Mouse (Mus musculus) cortical plate, adult 2 months (tissue): ENCODE results near the gene Psmc4. TPM values are rescaled to one million over a fixed set of nuclear protein-coding genes. Genes with fewer than 3 reads are reported as not detected.
A peak's percentile ranks its signal among the peaks of the same experiment; 100 is the strongest.

ENCODE experiments used
- H3K27ac ChIP-seq: fragments of 200-500 bp; 2 replicates; pipeline ENCODE4 v1.5.1; 2012; ENCODE audit warnings: low read length, control low read depth, inconsistent platforms; ENCODE audit not compliant: insufficient read depth
- H3K4me1 ChIP-seq: fragments of 200-500 bp; 2 replicates; pipeline ENCODE4 v1.6.1; 2011; ENCODE audit warnings: low read length; ENCODE audit not compliant: control insufficient read depth, insufficient read depth
- H3K4me3 ChIP-seq: fragments of 200-500 bp; 2 replicates; pipeline ENCODE4 v1.5.1; 2011; ENCODE audit warnings: mild to moderate bottlenecking, low read length, control low read depth; ENCODE audit not compliant: insufficient read depth
- CTCF ChIP-seq: fragments of 200-500 bp; IDR thresholded peaks from 2 replicates; pipeline ENCODE4 v1.5.1; 2011; ENCODE audit warnings: mild to moderate bottlenecking, control low read depth, low read length; ENCODE audit not compliant: insufficient read depth; ENCODE audit errors: extremely low read depth
- POLR2A ChIP-seq: fragments of 200-500 bp; IDR thresholded peaks from 2 replicates; pipeline ENCODE4 v1.6.1; 2011; ENCODE audit warnings: mild to moderate bottlenecking, low read length, control low read depth; ENCODE audit not compliant: insufficient read depth; ENCODE audit errors: extremely low read depth
- polyA plus RNA-seq: library from polyadenylated mRNA; depleted of rRNA; stranded (reverse); fragments of >200 nt; gene quantifications from 2 replicates; pipeline ENCODE4 v1.2.3, GENCODE M21; 2012; rRNA removed

Psmc4 gene
- polyA plus RNA-seq, 1 experiment: 181 TPM

DNA sequence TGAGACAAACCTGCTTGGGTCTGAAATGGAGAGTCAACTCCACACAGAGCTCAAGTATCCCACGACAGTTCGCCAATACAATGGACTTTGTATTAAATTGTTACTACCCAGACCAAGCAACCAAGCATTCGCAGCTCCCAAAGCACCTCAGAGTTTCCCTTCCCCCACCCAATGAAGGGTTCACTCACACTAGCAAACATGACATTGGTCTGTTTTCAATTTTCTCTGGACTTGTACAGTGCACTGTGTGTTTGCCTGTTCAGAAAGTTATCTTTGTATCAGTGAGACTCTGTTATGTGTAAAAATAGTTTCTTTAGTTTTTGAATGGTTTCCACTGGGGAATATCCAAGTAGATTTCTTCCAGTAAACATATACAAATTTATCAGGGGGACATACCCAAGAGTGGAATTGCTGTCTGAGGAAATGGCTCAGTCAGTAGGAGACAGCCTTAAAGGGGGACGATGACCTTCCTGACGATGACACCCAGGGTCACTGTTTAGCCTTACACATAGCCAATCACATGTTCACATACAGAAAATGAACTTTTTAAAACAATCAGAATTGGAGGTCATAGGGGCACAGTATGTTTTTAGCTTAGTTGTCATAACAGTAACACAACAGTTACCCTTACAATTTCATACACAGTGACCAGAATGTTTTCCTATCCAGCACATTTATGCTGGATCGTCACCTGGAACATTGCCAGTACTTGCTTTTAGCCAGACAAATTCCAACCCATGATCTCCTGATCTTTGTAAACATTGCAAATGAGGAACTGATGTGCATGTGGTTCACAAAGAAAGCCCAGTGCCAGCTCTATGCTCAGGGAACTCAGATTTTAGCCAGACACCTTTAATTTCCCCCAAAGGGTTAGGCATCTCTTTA lies 3.4 kb upstream of the Psmc4 start:
- no peaks in the 10 kb centered on the region for H3K4me1 ChIP-seq
- no peak overlapping the region for H3K27ac ChIP-seq
- no peak for TF ChIP-seq POLR2A
- TF ChIP-seq CTCF: no peak
- H3K4me3 ChIP-seq: no peak overlapping the region

DNA sequence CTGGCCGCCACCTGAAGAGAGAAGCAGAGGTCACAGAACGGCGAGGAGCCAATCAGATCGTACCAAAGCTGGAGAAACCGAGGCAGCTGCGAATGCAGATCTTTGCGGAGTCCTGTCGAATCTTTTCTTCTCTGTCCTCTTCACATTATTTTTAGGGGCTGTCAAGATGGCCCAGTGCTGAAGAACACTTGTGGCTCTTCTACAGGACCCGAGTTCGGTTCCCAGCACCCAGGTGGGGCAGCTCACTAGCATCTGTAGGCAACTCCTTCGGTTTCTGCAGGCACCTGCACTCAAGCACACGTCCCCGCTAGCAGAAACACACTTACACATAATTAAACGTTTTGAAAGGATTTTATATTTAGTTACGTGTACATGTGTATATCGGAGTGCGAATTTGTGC lies 683 bp upstream of the Psmc4 start:
- H3K4me3 ChIP-seq: no peak overlapping the region
- TF ChIP-seq POLR2A (no peak), CTCF (no peak)
- H3K4me1 ChIP-seq: no peaks in the 10 kb centered on the region
- H3K27ac ChIP-seq: no peak overlapping the region

DNA sequence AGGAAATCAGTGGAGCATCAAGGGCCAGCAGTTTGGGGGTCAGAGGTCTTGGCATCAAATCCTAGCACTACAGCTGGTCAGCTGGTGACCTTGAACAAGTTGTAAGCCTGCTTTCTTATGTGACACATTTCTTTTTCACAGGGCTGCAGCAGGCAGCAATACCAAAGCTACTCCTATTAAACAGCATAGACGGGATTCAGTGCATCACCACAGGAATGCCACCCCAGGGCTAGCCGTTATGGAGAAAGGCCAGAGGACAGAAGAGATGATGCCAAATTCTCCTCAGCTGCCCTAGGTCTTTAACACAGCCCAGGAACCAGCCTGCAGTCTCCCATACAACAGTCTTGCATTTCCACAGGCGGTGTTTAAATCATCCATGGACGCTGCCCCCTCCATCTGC lies 5.4 kb downstream of the Psmc4 start:
- H3K4me3 ChIP-seq: no peak overlapping the region
- H3K4me1 ChIP-seq: no peaks in the 10 kb centered on the region
- H3K27ac ChIP-seq: no peak overlapping the region
- no peak for TF ChIP-seq CTCF
- no peak for TF ChIP-seq POLR2A

DNA sequence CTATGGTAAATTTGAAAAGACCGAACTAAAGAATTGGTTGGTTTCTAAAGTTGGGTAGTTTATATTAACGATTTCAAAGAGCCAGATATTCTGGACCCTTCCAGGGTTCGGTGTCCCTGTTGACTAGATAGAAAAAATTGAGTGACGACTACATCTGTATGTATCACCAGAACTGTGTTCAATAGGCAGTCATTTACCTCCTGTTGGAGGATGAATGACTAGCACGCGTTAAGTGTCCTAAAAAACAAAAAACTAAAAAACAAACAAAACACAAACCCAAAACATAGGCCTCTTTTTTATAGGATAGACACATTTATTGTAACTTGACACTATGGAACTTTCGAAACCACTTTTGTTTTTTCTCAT lies 35.5 kb downstream of the Psmc4 start:
- TF ChIP-seq CTCF (no peak), POLR2A (no peak)
- no peak overlapping the region for H3K27ac ChIP-seq
- peak overlapping the region; percentile 90 for H3K4me3 ChIP-seq
- no peaks in the 10 kb centered on the region; the same call in 1 of the 2 replicates for H3K4me1 ChIP-seq

DNA sequence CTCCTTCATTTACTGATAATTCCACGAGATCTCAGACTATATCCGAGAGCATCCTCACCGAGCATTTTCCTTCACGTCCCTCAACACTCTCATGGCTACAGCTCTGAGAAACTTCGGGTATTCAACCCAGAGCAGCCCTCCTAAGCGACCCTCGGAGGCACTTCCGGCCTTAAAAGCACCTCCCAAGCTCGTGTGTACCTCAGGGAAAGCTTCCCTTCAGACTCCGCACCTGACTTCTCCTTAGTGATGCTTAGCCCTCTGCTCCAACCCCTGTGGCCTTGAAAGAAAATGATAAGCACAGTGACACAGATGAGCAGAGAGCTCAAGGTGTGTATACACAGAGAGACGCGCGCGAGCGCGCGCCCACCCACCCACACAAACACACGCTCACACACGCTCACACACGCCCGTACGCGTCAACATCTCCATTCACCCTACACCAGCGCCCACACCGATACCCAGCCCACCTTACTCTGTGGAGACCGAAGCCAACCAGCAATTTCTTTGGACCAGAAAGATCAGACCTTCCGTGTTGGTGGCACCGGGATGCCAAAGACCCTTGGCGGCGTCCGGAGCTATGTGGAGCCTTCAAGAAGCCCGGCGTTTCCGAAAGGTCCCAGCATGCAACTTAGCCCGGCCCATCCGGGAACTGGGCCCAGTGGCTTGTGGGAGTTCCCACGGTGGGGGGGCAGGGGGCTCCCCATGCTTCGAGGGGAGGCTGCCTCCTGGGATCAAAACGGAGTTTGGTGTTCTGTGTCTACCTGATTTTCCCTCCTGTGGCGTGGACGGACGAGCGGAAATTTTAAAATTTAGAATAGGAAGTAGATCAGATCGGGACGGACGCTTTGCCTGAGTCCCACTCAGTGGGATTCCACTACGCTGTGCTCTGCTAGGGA lies 36.1 kb downstream of the Psmc4 start, which contains the start of gene Zfp850:
TSS of gene Zfp850 (minus strand) at position 567 of the 896 bp plus-strand sequence.
- TF ChIP-seq CTCF: no peak
- 0 out of 2 replicates have a peak, but pooled peaks have one; percentile 43 for TF ChIP-seq POLR2A
- Histone ChIP-seq H3K27ac (no peak within 1 kb of the TSS), H3K4me3 (peak within 1 kb of the TSS; percentile 90), H3K4me1 (no peaks in the 10 kb centered on the region; the same call in 1 of the 2 replicates)

DNA sequence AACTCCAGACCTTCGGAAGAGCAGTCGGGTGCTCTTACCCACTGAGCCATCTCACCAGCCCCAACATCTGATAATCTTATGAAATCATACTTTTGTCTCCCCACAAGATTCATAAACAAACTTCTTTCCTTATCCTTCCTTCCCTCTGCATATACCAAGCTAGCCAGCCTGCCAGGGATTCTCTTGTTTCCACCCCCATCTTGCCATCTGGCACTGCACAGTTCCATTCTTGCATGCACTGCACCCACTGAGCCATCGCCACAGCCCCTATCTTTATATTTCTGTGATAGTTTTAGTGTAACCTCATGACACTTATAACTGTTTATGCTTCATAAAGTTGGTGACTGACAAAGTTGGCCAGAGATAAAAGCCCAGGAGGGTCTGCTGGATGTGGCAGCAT lies 39.6 kb downstream of the Psmc4 start:
- no peaks in the 10 kb centered on the region; the same call in 1 of the 2 replicates for H3K4me1 ChIP-seq
- TF ChIP-seq POLR2A: no peak
- TF ChIP-seq CTCF: no peak
- H3K27ac ChIP-seq: no peak overlapping the region
- H3K4me3 ChIP-seq: no peak overlapping the region

Other genes starting within 250 kb of the Psmc4 start
- gene Zfp626, start 242.9 kb downstream of the Psmc4 start, polyA plus RNA-seq: 3.9 and 4.0 TPM in 2 replicates
- gene Zfp59, start 211.5 kb downstream of the Psmc4 start, polyA plus RNA-seq: 3.4 and 3.9 TPM in 2 replicates
- gene Zfp607a, start 192.6 kb downstream of the Psmc4 start, polyA plus RNA-seq: 0.71 and 1.0 TPM in 2 replicates
- gene Zfp974, start 120.6 kb downstream of the Psmc4 start, polyA plus RNA-seq: 5.6 and 6.0 TPM in 2 replicates
- 9.0 and 9.5 TPM in 2 replicates for gene Zfp780b, start 70.9 kb downstream of the Psmc4 start, polyA plus RNA-seq
- 1.7 and 2.4 TPM in 2 replicates for gene Zfp850, start 36.0 kb downstream of the Psmc4 start, polyA plus RNA-seq
- gene Fcgbp, start 21.1 kb upstream of the Psmc4 start, polyA plus RNA-seq: 0.21 and 0.40 TPM in 2 replicates
- gene 9530053A07Rik, start 79.4 kb upstream of the Psmc4 start, polyA plus RNA-seq: 0.06 TPM in 1 of 2 replicates, not detected in the other
- gene Fbl, start 119.6 kb upstream of the Psmc4 start, polyA plus RNA-seq: 78.3 and 82.6 TPM in 2 replicates
- gene Dyrk1b, start 129.4 kb upstream of the Psmc4 start, polyA plus RNA-seq: 30.7 and 31.1 TPM in 2 replicates
- 49.2 and 52.2 TPM in 2 replicates for gene Eid2, start 217.8 kb upstream of the Psmc4 start, polyA plus RNA-seq
- gene Eid2b, start 227.6 kb upstream of the Psmc4 start, polyA plus RNA-seq: 26.4 and 27.0 TPM in 2 replicates
- gene Selenov, start 241.1 kb upstream of the Psmc4 start, polyA plus RNA-seq: 0.92 and 1.0 TPM in 2 replicates